Mouse (Mus musculus) mesoderm, embryonic 11.5 days (tissue): Measurements from ENCODE around the gene Faim2.

Source experiments
- DNase-seq: peaks from one replicate; pipeline ENCODE4 v3.0.0-alpha.2; 2012; ENCODE audit warnings: low read depth, low spot score

The Faim2 gene

GRCm38 (mm10) chr15:99527629-99528353 is at the start of gene Faim2:
TSS of gene Faim2 (minus strand) at chr15:99528165.
- peak; percentile 59 for DNase-seq

GRCm38 (mm10) chr15:99569123-99569522 is 41.2 kb upstream of the Faim2 start:
- no peak for DNase-seq

GRCm38 (mm10) chr15:99568682-99569081 is 40.7 kb upstream of the Faim2 start:
- DNase-seq = no peak

- DNase-seq = no peak
These were observed 39.4 kb upstream of the Faim2 start for GRCm38 (mm10) chr15:99567371-99567770.

GRCm38 (mm10) chr15:99560246-99560645 is 32.3 kb upstream of the Faim2 start:
- DNase-seq = no peak

- DNase-seq = no peak
These were observed 31.0 kb upstream of the Faim2 start for GRCm38 (mm10) chr15:99558947-99559346.

- DNase-seq = peak; percentile 43
These were observed 25.8 kb upstream of the Faim2 start for GRCm38 (mm10) chr15:99553767-99554166.

GRCm38 (mm10) chr15:99549901-99550300 is 21.9 kb upstream of the Faim2 start:
- no peak for DNase-seq

GRCm38 (mm10) chr15:99547732-99548131 is 19.8 kb upstream of the Faim2 start:
- DNase-seq = no peak

- peak; percentile 71 for DNase-seq
These were observed 18.6 kb upstream of the Faim2 start for GRCm38 (mm10) chr15:99546596-99546995.

- DNase-seq = no peak
These were observed 16.1 kb upstream of the Faim2 start for GRCm38 (mm10) chr15:99544047-99544446.

GRCm38 (mm10) chr15:99539891-99540290 is 11.9 kb upstream of the Faim2 start:
- no peak for DNase-seq

- DNase-seq = peak; percentile 54
These were observed 9.2 kb upstream of the Faim2 start for GRCm38 (mm10) chr15:99536889-99537862.

- no peak for DNase-seq
These were observed 4.1 kb upstream of the Faim2 start for GRCm38 (mm10) chr15:99532023-99532422.

- DNase-seq = no peak
These were observed 3.2 kb upstream of the Faim2 start for GRCm38 (mm10) chr15:99531146-99531545.

GRCm38 (mm10) chr15:99526681-99527080 is 1.3 kb downstream of the Faim2 start:
- no peak for DNase-seq

- DNase-seq = no peak
These were observed 7.7 kb downstream of the Faim2 start for GRCm38 (mm10) chr15:99520306-99520705.

GRCm38 (mm10) chr15:99519626-99520025 is 8.3 kb downstream of the Faim2 start:
- no peak for DNase-seq

- no peak for DNase-seq
These were observed 10.2 kb downstream of the Faim2 start for GRCm38 (mm10) chr15:99517715-99518114.

- DNase-seq = no peak
These were observed 11.2 kb downstream of the Faim2 start for GRCm38 (mm10) chr15:99516715-99517114.

GRCm38 (mm10) chr15:99511797-99512525 is 16.0 kb downstream of the Faim2 start:
- no peak for DNase-seq

GRCm38 (mm10) chr15:99510621-99511020 is 17.3 kb downstream of the Faim2 start:
- DNase-seq = no peak
